Mouse (Mus musculus) kidney, adult 8-10 months (tissue): ENCODE data around the gene Mcoln3.
A peak's percentile ranks its signal among the peaks of the same experiment; 100 is the strongest.

ENCODE experiments used
- DNase-seq, 2 experiments: peaks; one replicate each; pipeline ENCODE4 v3.0.0; 2022

The Mcoln3 gene

GRCm38 (mm10) chr3:146135417-146135816, 18.2 kb downstream of the Mcoln3 start:
- no peak for DNase-seq

- DNase-seq, result no peak
These were observed 19.2 kb downstream of the Mcoln3 start for GRCm38 (mm10) chr3:146136422-146136821.

- DNase-seq, result no peak
These were observed 23.0 kb downstream of the Mcoln3 start for GRCm38 (mm10) chr3:146140276-146140675.

- no peak for DNase-seq
These were observed 25.3 kb downstream of the Mcoln3 start for GRCm38 (mm10) chr3:146142523-146142922.

GRCm38 (mm10) chr3:146145501-146145900, 28.3 kb downstream of the Mcoln3 start:
- no peak for DNase-seq

- no peak for DNase-seq
These were observed 28.9 kb downstream of the Mcoln3 start for GRCm38 (mm10) chr3:146146131-146146530.

- DNase-seq, result no peak
These were observed 32.2 kb downstream of the Mcoln3 start, which contains the start of gene Mcoln2 for GRCm38 (mm10) chr3:146149156-146150057. Mcoln2 (plus strand) TSS chr3:146149833.

- DNase-seq, result peak in 1 of 2 experiments; percentile 9
These were observed 32.8 kb downstream of the Mcoln3 start for GRCm38 (mm10) chr3:146150058-146150400.

- DNase-seq, result peak; percentile 36 to 39
These were observed 33.3 kb downstream of the Mcoln3 start for GRCm38 (mm10) chr3:146150560-146150959.

GRCm38 (mm10) chr3:146151328-146151727, 34.1 kb downstream of the Mcoln3 start:
- no peak for DNase-seq

- DNase-seq, result no peak
These were observed 34.5 kb downstream of the Mcoln3 start for GRCm38 (mm10) chr3:146151755-146152154.

GRCm38 (mm10) chr3:146152348-146152747, 35.1 kb downstream of the Mcoln3 start:
- no peak for DNase-seq

- no peak for DNase-seq
These were observed 35.7 kb downstream of the Mcoln3 start for GRCm38 (mm10) chr3:146152913-146153312.

GRCm38 (mm10) chr3:146153862-146154611, 36.8 kb downstream of the Mcoln3 start:
- no peak for DNase-seq

- DNase-seq, result no peak
These were observed 38.7 kb downstream of the Mcoln3 start for GRCm38 (mm10) chr3:146155628-146156576.

GRCm38 (mm10) chr3:146156811-146157210, 39.6 kb downstream of the Mcoln3 start:
- DNase-seq, result no peak

GRCm38 (mm10) chr3:146158039-146158438, 40.8 kb downstream of the Mcoln3 start:
- DNase-seq, result no peak

GRCm38 (mm10) chr3:146159360-146159759, 42.1 kb downstream of the Mcoln3 start:
- DNase-seq, result no peak

- DNase-seq, result no peak
These were observed 44.9 kb downstream of the Mcoln3 start for GRCm38 (mm10) chr3:146162197-146162596.

- DNase-seq, result no peak
These were observed 52.1 kb downstream of the Mcoln3 start for GRCm38 (mm10) chr3:146169356-146169755.

GRCm38 (mm10) chr3:146173030-146173429, 55.8 kb downstream of the Mcoln3 start:
- DNase-seq, result no peak

GRCm38 (mm10) chr3:146174215-146174614, 57.0 kb downstream of the Mcoln3 start:
- peak in 1 of 2 experiments; percentile 30 for DNase-seq

GRCm38 (mm10) chr3:146177295-146177694, 60.0 kb downstream of the Mcoln3 start:
- DNase-seq, result no peak
